Mouse (Mus musculus) liver, embryonic 15.5 days (tissue): ENCODE results near the gene Ralgps1. TPM values are rescaled to one million over a fixed set of nuclear protein-coding genes. Genes with fewer than 3 reads are reported as not detected.
"Not testable (repeated sequence)": the region's sequence is repeated elsewhere in the genome, so short reads cannot be mapped to it uniquely, and the experiment has no call there.

Experiments
- ATAC-seq: fragments of 200-750 bp; cut with Nextera tagmentation; 2 replicates; pipeline ENCODE4 v1.8.0; 2017; ENCODE audit warnings: moderate number of reproducible peaks, mild to moderate bottlenecking, moderate library complexity; ENCODE audit not compliant: insufficient read depth
- H3K27ac ChIP-seq: fragments of 300-500 bp; sonication (generic); replicated peaks from 2 replicates; pipeline ENCODE4 v1.5.1; 2015; ENCODE audit warnings: mild to moderate bottlenecking, inconsistent platforms
- H3K27me3 ChIP-seq: fragments of 300-500 bp; sonication (generic); 2 replicates; pipeline ENCODE4 v1.6.1; 2015; ENCODE audit warnings: mild to moderate bottlenecking, inconsistent platforms
- H3K36me3 ChIP-seq: fragments of 300-500 bp; sonication (generic); replicated peaks from 2 replicates; pipeline ENCODE4 v1.6.1; 2015; ENCODE audit warnings: moderate library complexity, mild to moderate bottlenecking, inconsistent platforms
- H3K4me1 ChIP-seq: fragments of 300-500 bp; sonication (generic); replicated peaks from 2 replicates; pipeline ENCODE4 v1.6.1; 2015; ENCODE audit warnings: inconsistent platforms
- H3K4me2 ChIP-seq: fragments of 300-500 bp; sonication (generic); 2 replicates; pipeline ENCODE4 v1.6.1; 2015; ENCODE audit warnings: moderate library complexity, mild to moderate bottlenecking, inconsistent platforms
- H3K4me3 ChIP-seq: fragments of 300-500 bp; sonication (generic); replicated peaks from 2 replicates; pipeline ENCODE4 v1.5.1; 2015; ENCODE audit warnings: mild to moderate bottlenecking, inconsistent platforms
- H3K9ac ChIP-seq: fragments of 300-500 bp; sonication (generic); 2 replicates; pipeline ENCODE4 v1.6.1; 2015; ENCODE audit warnings: moderate library complexity, mild to moderate bottlenecking, inconsistent platforms
- H3K9me3 ChIP-seq: fragments of 300-500 bp; sonication (generic); replicated peaks from 2 replicates; pipeline ENCODE4 v1.6.1; 2016; ENCODE audit warnings: inconsistent platforms
- WGBS: fragments of 180-500 bp; shearing (Covaris S2); methylation state at CpG from one replicate; pipeline ENCODE4 v1.1.7; 2015; ENCODE audit warnings: mixed read lengths; ENCODE audit not compliant: insufficient replicate concordance; 5-methylcytosine and 5-hydroxymethylcytosine counted together
- polyA plus RNA-seq: library from polyadenylated mRNA; unstranded; fragments of >200 nt; fragmentation: Nextera tagmentation; extraction: Ambion mirVana; gene quantifications from 2 replicates; pipeline ENCODE4 v1.2.1, GENCODE M21; 2015

Gene Ralgps1
- polyA plus RNA-seq, 1 experiment from 2014 or later = 0.90 TPM

GRCm38 (mm10) chr2:33130526-33131483, 240.5 kb downstream of the Ralgps1 start:
- peak overlapping the region; percentile 95 for H3K4me2 ChIP-seq
- peaks cover 26% of the 10 kb centered on the region for H3K4me1 ChIP-seq
- no peaks in the 10 kb centered on the region for H3K9me3 ChIP-seq
- H3K9ac ChIP-seq = peak overlapping the region; percentile 40
- H3K27me3 ChIP-seq = peaks cover 46% of the 10 kb centered on the region
- ATAC-seq = peak; percentile 94
- H3K36me3 ChIP-seq = no peaks in the 10 kb centered on the region
- H3K27ac ChIP-seq = peak overlapping the region; percentile 55; the same call in 1 of the 2 replicates
- H3K4me3 ChIP-seq = peak overlapping the region; percentile 63
- under 1% methylated on average over 55 of the region's 55 CpGs for WGBS

DNA sequence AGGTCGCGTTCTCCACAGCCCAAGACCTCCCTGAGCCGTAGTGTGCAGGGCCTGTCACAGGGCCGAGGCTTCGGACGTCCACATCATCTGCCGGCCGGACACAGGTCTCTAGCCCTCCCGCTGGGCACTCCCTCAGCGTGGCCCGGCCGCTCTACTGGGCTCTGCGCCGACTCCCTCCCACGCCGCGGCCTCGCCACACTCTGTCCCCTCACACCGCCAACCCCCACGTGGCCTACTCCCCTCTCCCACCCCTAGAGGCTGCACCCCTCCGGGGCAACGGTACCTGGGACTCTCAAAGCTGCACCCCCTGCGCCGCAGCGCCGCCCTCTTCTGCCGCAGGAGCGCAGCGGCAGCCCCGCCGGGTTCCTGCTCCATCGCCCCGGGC, 241.2 kb downstream of the Ralgps1 start:
- Histone ChIP-seq H3K36me3 (no peaks in the 10 kb centered on the region), H3K9me3 (no peaks in the 10 kb centered on the region), H3K4me1 (peaks cover 26% of the 10 kb centered on the region), H3K9ac (peak overlapping the region; percentile 40), H3K4me3 (peak overlapping the region; percentile 63), H3K4me2 (peak overlapping the region; percentile 95), H3K27ac (no peak overlapping the region), H3K27me3 (peaks cover 46% of the 10 kb centered on the region)
- ATAC-seq = 0 out of 2 replicates have a peak, but pooled peaks have one; percentile 0
- 1% methylated on average over 33 of the region's 33 CpGs for WGBS

GRCm38 (mm10) chr2:33129696-33130095, 241.6 kb downstream of the Ralgps1 start:
- peak overlapping the region; percentile 63 for H3K4me3 ChIP-seq
- H3K36me3 ChIP-seq = no peaks in the 10 kb centered on the region
- H3K27ac ChIP-seq = no peak overlapping the region
- peak overlapping the region; percentile 95 for H3K4me2 ChIP-seq
- H3K9ac ChIP-seq = peak overlapping the region; percentile 40; the same call in 1 of the 2 replicates
- H3K4me1 ChIP-seq = peaks cover 26% of the 10 kb centered on the region
- peaks cover 46% of the 10 kb centered on the region for H3K27me3 ChIP-seq
- no peaks in the 10 kb centered on the region for H3K9me3 ChIP-seq
- WGBS = 2% methylated on average over 10 of the region's 10 CpGs
- ATAC-seq = no peak

- ATAC-seq = no peak
- Histone ChIP-seq H3K4me2 (no peak overlapping the region), H3K4me1 (peaks cover 26% of the 10 kb centered on the region), H3K27me3 (peaks cover 42% of the 10 kb centered on the region), H3K36me3 (no peaks in the 10 kb centered on the region), H3K4me3 (no peak overlapping the region), H3K9ac (no peak overlapping the region), H3K27ac (no peak overlapping the region), H3K9me3 (no peaks in the 10 kb centered on the region)
- WGBS = 45% methylated on average over 2 of the region's 2 CpGs
These were observed 242.3 kb downstream of the Ralgps1 start for GRCm38 (mm10) chr2:33129005-33129404.

GRCm38 (mm10) chr2:33127271-33127670, 244.0 kb downstream of the Ralgps1 start:
- no peak for ATAC-seq
- whole genome bisulfite sequencing = 46% methylated on average over 2 of the region's 2 CpGs

DNA sequence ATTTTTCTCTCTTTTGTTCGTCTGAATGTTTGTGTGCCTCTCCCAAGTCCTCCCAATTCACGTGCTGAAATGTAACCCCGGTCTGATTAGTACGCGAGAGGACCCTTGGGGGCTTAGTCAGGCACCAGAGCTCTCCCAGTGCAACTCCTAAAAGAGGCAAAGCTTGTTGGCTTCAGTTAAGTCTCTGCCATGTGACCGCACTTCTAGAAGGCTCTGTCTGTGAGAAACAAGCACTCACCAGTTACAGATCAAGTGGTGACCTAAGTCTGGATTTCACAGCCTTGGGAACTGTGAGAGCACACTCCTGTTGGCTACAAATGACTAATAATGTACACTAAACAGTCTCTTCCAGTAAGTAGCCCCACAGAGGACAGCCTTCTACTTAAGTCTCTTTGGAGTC, 248.4 kb downstream of the Ralgps1 start:
- Histone ChIP-seq H3K27ac (no peak overlapping the region), H3K4me3 (no peak overlapping the region), H3K4me2 (no peak overlapping the region), H3K4me1 (no peaks in the 10 kb centered on the region), H3K36me3 (no peaks in the 10 kb centered on the region), H3K27me3 (no peaks in the 10 kb centered on the region), H3K9me3 (no peaks in the 10 kb centered on the region), H3K9ac (no peak overlapping the region)
- WGBS = 62% methylated on average over 6 of the region's 6 CpGs
- no peak for ATAC-seq

More at GRCm38 (mm10) chr2:33127271-33127670, 244.0 kb downstream of the Ralgps1 start:
- Histone ChIP-seq H3K9ac (no peak overlapping the region), H3K27me3 (peaks cover 29% of the 10 kb centered on the region), H3K27ac (no peak overlapping the region), H3K36me3 (no peaks in the 10 kb centered on the region), H3K4me1 (peaks cover 26% of the 10 kb centered on the region), H3K4me2 (no peak overlapping the region), H3K4me3 (no peak overlapping the region), H3K9me3 (no peaks in the 10 kb centered on the region)

DNA sequence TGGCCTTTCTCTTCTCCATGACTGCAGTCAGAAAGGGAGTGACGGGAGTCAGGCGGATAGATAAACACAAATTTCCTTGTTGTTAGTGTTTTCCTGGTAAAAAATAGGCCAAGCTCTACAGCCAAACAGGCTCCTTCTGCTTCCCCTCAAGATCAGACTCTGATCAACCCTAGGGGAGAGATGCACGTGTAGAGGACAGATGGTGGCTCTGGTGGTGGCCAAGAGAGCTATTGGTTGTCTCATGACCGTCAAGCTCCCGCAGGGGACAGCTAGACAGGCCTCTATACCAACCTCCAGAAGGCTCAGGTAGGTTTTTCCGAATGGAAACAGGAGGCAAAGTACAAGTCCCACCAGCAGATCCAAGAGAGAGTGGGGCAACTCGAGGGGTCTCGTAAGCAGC, 270.8 kb downstream of the Ralgps1 start:
- no peak overlapping the region for H3K27ac ChIP-seq
- H3K36me3 ChIP-seq = no peaks in the 10 kb centered on the region
- no peak overlapping the region for H3K4me3 ChIP-seq
- 66% methylated on average over 8 of the region's 8 CpGs for WGBS
- no peaks in the 10 kb centered on the region for H3K4me1 ChIP-seq
- H3K9ac ChIP-seq = no peak overlapping the region
- ATAC-seq = no peak
- no peaks in the 10 kb centered on the region for H3K9me3 ChIP-seq
- no peak overlapping the region for H3K4me2 ChIP-seq
- H3K27me3 ChIP-seq = no peaks in the 10 kb centered on the region

DNA sequence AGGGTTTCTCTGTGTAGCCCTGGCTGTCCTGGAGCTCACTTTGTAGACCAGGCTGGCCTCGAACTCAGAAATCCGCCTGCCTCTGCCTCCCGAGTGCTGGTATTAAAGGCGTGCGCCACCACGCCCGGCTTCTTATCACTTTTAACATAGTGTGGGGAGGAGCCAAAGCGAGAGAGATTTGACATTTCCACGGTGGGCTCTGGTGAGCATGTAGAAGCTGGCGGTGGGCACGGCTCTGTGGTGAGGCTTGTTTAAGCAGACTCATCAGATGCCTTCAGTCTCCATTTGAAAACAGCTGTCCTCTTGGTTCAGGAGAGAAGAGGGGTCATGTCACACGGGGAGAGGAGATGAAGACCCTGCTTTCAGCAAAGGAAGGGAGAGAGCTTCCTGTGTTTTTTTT, 274.0 kb downstream of the Ralgps1 start:
- not testable (repeated sequence) for H3K4me1 ChIP-seq, H3K4me2 ChIP-seq, H3K27ac ChIP-seq, H3K9me3 ChIP-seq, H3K4me3 ChIP-seq, H3K27me3 ChIP-seq, H3K36me3 ChIP-seq, H3K9ac ChIP-seq, ATAC-seq
- WGBS = 66% methylated on average over 12 of the region's 12 CpGs

DNA sequence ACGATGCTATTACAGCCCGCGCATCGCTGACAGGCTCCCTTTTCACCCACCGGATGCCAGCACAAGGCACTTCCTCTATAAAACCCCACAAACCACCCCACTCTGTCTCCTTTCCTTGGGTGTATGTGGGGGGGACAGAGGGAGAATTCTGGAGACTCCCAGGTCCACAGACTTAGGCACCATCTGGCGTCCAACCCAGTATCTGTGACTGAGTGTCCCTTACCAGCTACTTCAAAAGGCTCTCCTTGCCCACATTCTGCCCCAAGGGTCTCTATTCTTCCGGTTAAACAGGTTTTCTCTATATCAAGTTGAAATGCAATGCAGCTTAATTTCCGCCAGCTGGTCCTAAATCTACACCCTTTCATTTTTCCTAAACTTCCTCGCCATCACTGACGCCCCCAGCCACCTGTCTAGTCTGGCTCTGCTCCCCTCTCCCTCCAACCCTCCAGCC, 276.0 kb downstream of the Ralgps1 start:
- H3K4me3 ChIP-seq = no peak overlapping the region
- no peaks in the 10 kb centered on the region for H3K36me3 ChIP-seq
- no peak overlapping the region for H3K9ac ChIP-seq
- no peaks in the 10 kb centered on the region for H3K9me3 ChIP-seq
- H3K27ac ChIP-seq = no peak overlapping the region
- no peaks in the 10 kb centered on the region for H3K27me3 ChIP-seq
- 58% methylated on average over 10 of the region's 10 CpGs for WGBS
- H3K4me1 ChIP-seq = no peaks in the 10 kb centered on the region
- no peak for ATAC-seq
- no peak overlapping the region for H3K4me2 ChIP-seq

GRCm38 (mm10) chr2:33090620-33091520, 280.4 kb downstream of the Ralgps1 start:
- H3K9me3 ChIP-seq = no peaks in the 10 kb centered on the region
- H3K27ac ChIP-seq = no peak overlapping the region
- H3K27me3 ChIP-seq = no peaks in the 10 kb centered on the region
- H3K4me2 ChIP-seq = no peak overlapping the region
- no peaks in the 10 kb centered on the region for H3K4me1 ChIP-seq
- H3K9ac ChIP-seq = no peak overlapping the region
- no peak for ATAC-seq
- 56% methylated on average over 8 of the region's 8 CpGs for WGBS
- H3K36me3 ChIP-seq = no peaks in the 10 kb centered on the region
- no peak overlapping the region for H3K4me3 ChIP-seq

DNA sequence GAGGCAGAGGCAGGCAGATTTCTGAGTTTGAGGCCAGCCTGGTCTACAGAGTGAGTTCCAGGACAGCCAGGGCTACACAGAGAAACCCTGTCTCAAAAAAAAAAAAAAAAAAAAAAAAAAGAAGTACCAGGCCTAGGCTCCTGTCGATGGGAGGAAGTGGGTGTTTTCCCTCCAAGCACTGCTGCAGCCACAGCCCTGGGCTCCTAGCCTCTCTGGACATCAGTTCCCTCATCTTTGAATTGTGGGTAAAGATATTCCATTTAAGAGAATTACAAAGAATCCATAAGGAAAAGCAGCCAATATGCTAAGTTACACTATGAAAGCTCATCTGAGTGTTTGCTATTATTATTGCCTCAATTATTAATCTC, 281.3 kb downstream of the Ralgps1 start:
- ATAC-seq = not testable (repeated sequence)
- 19% methylated on average over 1 of the region's 1 CpGs for WGBS

More for the DNA sequence above, 281.3 kb downstream of the Ralgps1 start:
- H3K4me1 ChIP-seq, H3K4me2 ChIP-seq, H3K36me3 ChIP-seq, H3K4me3 ChIP-seq, H3K27ac ChIP-seq, H3K9ac ChIP-seq, H3K27me3 ChIP-seq, H3K9me3 ChIP-seq: not testable (repeated sequence)
